Mouse (Mus musculus) myocyte (in vitro differentiated cells): ENCODE results near the gene Kif1c. TPM values are rescaled to one million over a fixed set of nuclear protein-coding genes. Genes with fewer than 3 reads are reported as not detected.
"Not testable (repeated sequence)": the region's sequence is repeated elsewhere in the genome, so short reads cannot be mapped to it uniquely, and the experiment has no call there.

Source experiments
- H3K27me3 ChIP-seq: one replicate; pipeline ENCODE4 v1.6.1; 2011; ENCODE audit not compliant: control insufficient read depth, insufficient read depth, insufficient read length
- H3K36me3 ChIP-seq: one replicate; pipeline ENCODE4 v1.6.1; 2011; ENCODE audit not compliant: control insufficient read depth, insufficient read depth
- H3K4me2 ChIP-seq: one replicate; pipeline ENCODE4 v1.6.1; 2011; ENCODE audit warnings: low read depth, control low read depth
- H3K4me3 ChIP-seq: one replicate; pipeline ENCODE4 v1.5.1; 2011; ENCODE audit warnings: mild to moderate bottlenecking, control low read depth, moderate library complexity
- H3K79me2 ChIP-seq: one replicate; pipeline ENCODE4 v1.6.1; 2011; ENCODE audit not compliant: control insufficient read depth, insufficient read depth
- H3ac ChIP-seq: one replicate; pipeline ENCODE4 v1.6.1; 2011; ENCODE audit not compliant: control insufficient read depth, insufficient read length
- CEBPB ChIP-seq: IDR thresholded peaks from 2 replicates; pipeline ENCODE4 v1.6.1; 2011; ENCODE audit warnings: mild to moderate bottlenecking, moderate library complexity; ENCODE audit not compliant: poor library complexity, insufficient read depth, severe bottlenecking
- E2F4 ChIP-seq: IDR thresholded peaks from one replicate; pipeline ENCODE4 v1.6.1; 2011; ENCODE audit warnings: mild to moderate bottlenecking, control low read depth, moderate library complexity; ENCODE audit not compliant: insufficient read depth
- MAX ChIP-seq: IDR thresholded peaks from one replicate; pipeline ENCODE4 v1.6.1; 2011; ENCODE audit warnings: low read depth, mild to moderate bottlenecking, control low read depth
- MYOD1 ChIP-seq, 3 experiments: IDR thresholded peaks; one replicate each; pipeline ENCODE4 v1.6.1; 2011; ENCODE audit warnings: control low read depth in 2 of 3, low read depth in 2 of 3, mild to moderate bottlenecking in 2 of 3, moderate library complexity in 1 of 3; ENCODE audit not compliant: insufficient read length in 2 of 3, control insufficient read depth in 1 of 3
- MYOG ChIP-seq, 3 experiments: IDR thresholded peaks; one replicate each; pipeline ENCODE4 v1.6.1; 2011; ENCODE audit warnings: control low read depth in 2 of 3, low read depth in 2 of 3, mild to moderate bottlenecking in 2 of 3; ENCODE audit not compliant: insufficient read length in 2 of 3, control insufficient read depth in 1 of 3, insufficient read depth in 1 of 3
- POLR2A ChIP-seq: IDR thresholded peaks from one replicate; pipeline ENCODE4 v1.6.1; 2011; ENCODE audit warnings: low read depth, mild to moderate bottlenecking, control low read depth, moderate library complexity; ENCODE audit not compliant: insufficient read length
- POLR2AphosphoS2 ChIP-seq: IDR thresholded peaks from one replicate; pipeline ENCODE4 v1.6.1; 2011; ENCODE audit warnings: low read depth, control low read depth; ENCODE audit not compliant: insufficient read length
- REST ChIP-seq: IDR thresholded peaks from one replicate; pipeline ENCODE4 v1.6.1; 2011; ENCODE audit warnings: mild to moderate bottlenecking, control low read depth, moderate library complexity; ENCODE audit not compliant: insufficient read depth, insufficient read length
- SRF ChIP-seq: IDR thresholded peaks from one replicate; pipeline ENCODE4 v1.6.1; 2011; ENCODE audit warnings: low read depth; ENCODE audit not compliant: control insufficient read depth, insufficient read length
- TCF12 ChIP-seq: IDR thresholded peaks from one replicate; pipeline ENCODE4 v1.6.1; 2011; ENCODE audit warnings: mild to moderate bottlenecking, control low read depth; ENCODE audit not compliant: poor library complexity, insufficient read depth, severe bottlenecking
- TCF3 ChIP-seq: IDR thresholded peaks from one replicate; pipeline ENCODE4 v1.6.1; 2011; ENCODE audit warnings: low read depth, control low read depth; ENCODE audit not compliant: insufficient read length
- USF1 ChIP-seq: IDR thresholded peaks from one replicate; pipeline ENCODE4 v1.6.1; 2011; ENCODE audit warnings: low read depth, mild to moderate bottlenecking, control low read depth, moderate library complexity
- polyA plus RNA-seq: library from polyadenylated mRNA; unstranded; fragments of >200 nt; fragmentation: generic; extraction: Trizol; gene quantifications from one replicate; pipeline ENCODE4 v1.2.1, GENCODE M21; 2012; ENCODE audit warnings: missing spikeins

Gene Kif1c
- polyA plus RNA-seq, 1 experiment: 96.3 TPM

DNA sequence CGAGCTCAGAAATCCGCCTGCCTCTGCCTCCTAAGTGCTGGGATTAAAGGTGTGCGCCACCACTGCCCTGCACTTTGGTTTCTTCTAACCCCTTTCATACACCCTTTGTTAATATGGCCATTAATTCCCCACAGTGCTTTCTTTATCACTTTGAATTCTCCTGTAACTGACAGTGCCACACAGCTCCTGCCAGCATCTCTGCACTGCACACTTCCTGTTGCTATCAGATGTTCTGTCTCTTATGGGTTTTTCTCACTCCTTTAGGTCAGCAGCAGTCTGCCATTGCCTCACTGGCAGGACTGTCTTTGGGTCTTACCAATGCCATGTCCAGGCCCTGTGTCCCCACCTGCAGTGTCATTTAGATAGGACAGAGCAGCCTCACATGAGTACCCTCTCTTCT is 70.5 kb downstream of the Kif1c start:
- H3K4me3 ChIP-seq: no peak overlapping the region
- H3K36me3 ChIP-seq: peaks cover 8% of the 10 kb centered on the region
- no peak overlapping the region for H3K4me2 ChIP-seq
- TF ChIP-seq MAX (no peak), USF1 (no peak), POLR2AphosphoS2 (no peak), TCF12 (no peak), TCF3 (no peak), SRF (no peak), CEBPB (no peak), MYOD1 (IDR thresholded peaks at IDR 0.05; ENCODE audit: control insufficient read depth in 1 of 3, insufficient read length in 2 of 3, low read depth in 2 of 3) (no peak), E2F4 (no peak), REST (no peak), MYOG (IDR thresholded peaks at IDR 0.05; ENCODE audit: control insufficient read depth in 1 of 3, insufficient read depth in 1 of 3, insufficient read length in 2 of 3, low read depth in 2 of 3) (no peak), POLR2A (no peak)
- H3K27me3 ChIP-seq: no peaks in the 10 kb centered on the region
- H3ac ChIP-seq: no peak overlapping the region
- H3K79me2 ChIP-seq: no peaks in the 10 kb centered on the region

DNA sequence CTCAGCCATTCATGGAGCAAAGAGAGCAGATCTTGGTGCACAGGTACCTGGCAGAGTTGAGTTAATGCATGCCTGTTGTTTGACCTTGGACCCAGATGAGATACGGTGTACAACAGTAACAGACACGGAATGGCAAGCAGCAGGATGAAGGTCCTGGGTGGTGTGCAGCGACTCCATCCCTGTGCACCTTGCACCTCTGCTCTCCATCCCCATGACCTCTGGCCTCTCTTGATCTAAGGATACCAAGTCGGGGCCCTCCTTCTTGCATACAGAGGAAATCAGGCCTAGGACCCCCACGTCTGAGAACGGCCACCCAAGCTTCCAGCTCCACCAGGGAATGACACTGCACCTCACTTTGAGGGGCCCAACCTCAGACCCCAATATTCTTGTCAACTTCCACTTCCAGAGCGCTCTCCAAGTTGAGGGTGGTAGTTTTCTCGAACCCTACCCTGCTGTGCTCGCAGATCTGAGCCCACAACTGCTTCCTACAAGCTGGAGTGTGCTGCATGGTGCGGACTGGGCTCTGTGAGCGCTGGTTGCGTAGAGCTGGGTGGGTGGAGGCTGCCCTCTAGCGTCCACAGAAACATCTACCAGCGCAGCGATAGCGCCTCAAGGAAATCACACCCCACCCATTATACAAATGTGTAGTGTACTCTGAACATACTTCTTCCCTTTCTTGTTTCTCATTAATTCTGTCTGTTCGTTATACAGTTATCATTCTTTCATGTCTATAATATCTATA is 76.7 kb downstream of the Kif1c start:
- TF ChIP-seq POLR2AphosphoS2 (peak; percentile 21), SRF (no peak)
- H3K4me3 ChIP-seq: no peak overlapping the region
- no peak overlapping the region for H3ac ChIP-seq
- no peaks in the 10 kb centered on the region for H3K27me3 ChIP-seq
- no peaks in the 10 kb centered on the region for H3K36me3 ChIP-seq
- no peaks in the 10 kb centered on the region for H3K79me2 ChIP-seq
- H3K4me2 ChIP-seq: no peak overlapping the region

DNA sequence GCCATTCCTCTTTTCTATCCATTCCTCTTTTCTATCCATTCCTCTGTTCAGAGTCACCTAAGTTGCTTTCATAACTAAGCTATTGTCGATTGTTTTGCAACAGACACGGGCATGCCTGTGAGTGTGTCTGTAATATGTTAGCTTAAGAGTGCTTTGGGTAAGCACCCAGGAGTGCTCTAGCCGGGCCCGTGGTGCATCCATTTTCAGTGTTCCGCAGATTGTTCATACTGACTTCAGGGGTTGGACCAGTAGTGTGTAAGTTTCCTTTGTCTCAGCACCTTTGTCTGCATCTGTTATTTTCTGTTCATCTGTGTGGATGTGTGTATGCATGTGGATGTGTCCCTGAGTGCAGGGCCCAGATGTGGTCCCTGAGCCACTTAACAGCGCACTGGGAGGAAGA is 77.3 kb downstream of the Kif1c start:
- H3K4me3 ChIP-seq: no peak overlapping the region
- H3K27me3 ChIP-seq: no peaks in the 10 kb centered on the region
- H3ac ChIP-seq: no peak overlapping the region
- no peaks in the 10 kb centered on the region for H3K79me2 ChIP-seq
- no peak for TF ChIP-seq REST
- TF ChIP-seq MAX: no peak
- H3K4me2 ChIP-seq: no peak overlapping the region
- H3K36me3 ChIP-seq: no peaks in the 10 kb centered on the region

DNA sequence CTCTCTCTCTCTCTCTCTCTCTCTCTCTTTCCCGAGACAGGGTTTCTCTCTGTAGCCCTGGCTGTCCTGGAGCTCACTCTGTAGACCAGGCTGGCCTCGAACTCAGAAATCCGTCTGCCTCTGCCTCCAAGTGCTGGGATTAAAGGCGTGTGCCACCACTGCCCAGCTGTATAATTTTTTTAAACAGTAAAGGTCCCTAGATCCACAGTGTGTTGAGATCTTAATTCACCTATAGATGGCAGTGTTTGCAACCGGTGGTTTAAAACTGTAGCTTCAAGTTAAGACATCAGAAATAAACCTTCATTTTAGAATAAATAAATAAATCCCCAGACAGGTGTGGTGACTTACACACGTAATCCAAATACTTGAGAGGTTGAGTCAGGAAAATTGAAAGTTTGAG is 77.7 kb downstream of the Kif1c start:
- H3K79me2 ChIP-seq, H3ac ChIP-seq, H3K27me3 ChIP-seq, H3K36me3 ChIP-seq, H3K4me3 ChIP-seq, H3K4me2 ChIP-seq: not testable (repeated sequence)

Other genes starting within 250 kb of the Kif1c start
- gene Med11, start 248.6 kb upstream of the Kif1c start, polyA plus RNA-seq: 29.6 TPM
- not detected for gene Zmynd15, start 241.1 kb upstream of the Kif1c start, polyA plus RNA-seq
- 0.08 TPM for gene Cxcl16, start 240.6 kb upstream of the Kif1c start, polyA plus RNA-seq
- not detected for gene Tm4sf5, start 195.3 kb upstream of the Kif1c start, polyA plus RNA-seq
- gene Vmo1, start 185.9 kb upstream of the Kif1c start, polyA plus RNA-seq: not detected
- not detected for gene Gltpd2, start 181.4 kb upstream of the Kif1c start, polyA plus RNA-seq
- 575 TPM for gene Psmb6, start 175.2 kb upstream of the Kif1c start, polyA plus RNA-seq
- gene Gm40193, start 167.6 kb upstream of the Kif1c start, polyA plus RNA-seq: not detected
- 10.2 TPM for gene Pld2, start 160.5 kb upstream of the Kif1c start, polyA plus RNA-seq
- 34.4 TPM for gene Mink1, start 137.7 kb upstream of the Kif1c start, polyA plus RNA-seq
- 0.10 TPM for gene 4930544D05Rik, start 84.7 kb upstream of the Kif1c start, polyA plus RNA-seq
- gene Chrne, start 81.3 kb upstream of the Kif1c start, polyA plus RNA-seq: 5.3 TPM
- gene Gp1ba, start 61.4 kb upstream of the Kif1c start, polyA plus RNA-seq: 0.22 TPM
- 16.7 TPM for gene Rnf167, start 53.3 kb upstream of the Kif1c start, polyA plus RNA-seq
- gene Slc25a11, start 53.1 kb upstream of the Kif1c start, polyA plus RNA-seq: 165 TPM
- gene Pfn1, start 45.9 kb upstream of the Kif1c start, polyA plus RNA-seq: 2,636 TPM
- gene Eno3, start 43.3 kb upstream of the Kif1c start, polyA plus RNA-seq: 1,792 TPM
- 52.4 TPM for gene Spag7, start 31.1 kb upstream of the Kif1c start, polyA plus RNA-seq
- 11.9 TPM for gene Camta2, start 12.4 kb upstream of the Kif1c start, polyA plus RNA-seq
- gene Inca1, start 393 bp upstream of the Kif1c start, polyA plus RNA-seq: 1.1 TPM
- gene Zfp3, start 63.7 kb downstream of the Kif1c start, polyA plus RNA-seq: 2.7 TPM
- gene Scimp, start 112.0 kb downstream of the Kif1c start, polyA plus RNA-seq: 0.10 TPM
- 16.1 TPM for gene Rabep1, start 144.2 kb downstream of the Kif1c start, polyA plus RNA-seq